Mouse (Mus musculus): ENCODE results near the gene Mgmt.
A peak's percentile ranks its signal among the peaks of the same experiment; 100 is the strongest.

Mgmt gene

GRCm38 (mm10) chr7:136894106-136894986 lies at the start of gene Mgmt:
Gene Mgmt, plus strand, starts transcription at chr7:136894614.
- peak; percentile 76 to 82 for DNase-seq (ENCODE audit: low spot score in 2 of 2)

- no peak for DNase-seq (ENCODE audit: low spot score in 2 of 2)
Measured at GRCm38 (mm10) chr7:136844835-136845234, 49.6 kb upstream of the Mgmt start.

GRCm38 (mm10) chr7:136845321-136845720 lies 49.1 kb upstream of the Mgmt start:
- no peak for DNase-seq (ENCODE audit: low spot score in 2 of 2)

GRCm38 (mm10) chr7:136846086-136846620 lies 48.3 kb upstream of the Mgmt start:
- DNase-seq (ENCODE audit: low spot score in 2 of 2): no peak

- DNase-seq (ENCODE audit: low spot score in 2 of 2): no peak
Measured at GRCm38 (mm10) chr7:136847601-136848000, 46.8 kb upstream of the Mgmt start.

- no peak for DNase-seq (ENCODE audit: low spot score in 2 of 2)
Measured at GRCm38 (mm10) chr7:136848761-136849160, 45.7 kb upstream of the Mgmt start.

- no peak for DNase-seq (ENCODE audit: low spot score in 2 of 2)
Measured at GRCm38 (mm10) chr7:136849811-136850210, 44.6 kb upstream of the Mgmt start.

GRCm38 (mm10) chr7:136850339-136850738 lies 44.1 kb upstream of the Mgmt start:
- DNase-seq (ENCODE audit: low spot score in 2 of 2): no peak

GRCm38 (mm10) chr7:136851946-136852345 lies 42.5 kb upstream of the Mgmt start:
- DNase-seq (ENCODE audit: low spot score in 2 of 2): no peak

GRCm38 (mm10) chr7:136852721-136853120 lies 41.7 kb upstream of the Mgmt start:
- no peak for DNase-seq (ENCODE audit: low spot score in 2 of 2)

GRCm38 (mm10) chr7:136864677-136865463 lies 29.5 kb upstream of the Mgmt start:
- no peak for DNase-seq (ENCODE audit: low spot score in 2 of 2)

- no peak for DNase-seq (ENCODE audit: low spot score in 2 of 2)
Measured at GRCm38 (mm10) chr7:136865876-136866275, 28.5 kb upstream of the Mgmt start.

GRCm38 (mm10) chr7:136866535-136866934 lies 27.9 kb upstream of the Mgmt start:
- DNase-seq (ENCODE audit: low spot score in 2 of 2): no peak

GRCm38 (mm10) chr7:136871535-136871934 lies 22.9 kb upstream of the Mgmt start:
- DNase-seq (ENCODE audit: low spot score in 2 of 2): no peak

GRCm38 (mm10) chr7:136872059-136872458 lies 22.4 kb upstream of the Mgmt start:
- DNase-seq (ENCODE audit: low spot score in 2 of 2): peak in 1 of 2 experiments; percentile 8

- no peak for DNase-seq (ENCODE audit: low spot score in 2 of 2)
Measured at GRCm38 (mm10) chr7:136874396-136874795, 20.0 kb upstream of the Mgmt start.

GRCm38 (mm10) chr7:136880386-136880785 lies 14.0 kb upstream of the Mgmt start:
- DNase-seq (ENCODE audit: low spot score in 2 of 2): no peak

GRCm38 (mm10) chr7:136888161-136888560 lies 6.3 kb upstream of the Mgmt start:
- no peak for DNase-seq (ENCODE audit: low spot score in 2 of 2)

GRCm38 (mm10) chr7:136895356-136895755 lies 942 bp downstream of the Mgmt start:
- DNase-seq (ENCODE audit: low spot score in 2 of 2): no peak

GRCm38 (mm10) chr7:136895851-136896250 lies 1.4 kb downstream of the Mgmt start:
- DNase-seq (ENCODE audit: low spot score in 2 of 2): no peak

- DNase-seq (ENCODE audit: low spot score in 2 of 2): no peak
Measured at GRCm38 (mm10) chr7:136897481-136897880, 3.1 kb downstream of the Mgmt start.

GRCm38 (mm10) chr7:136898005-136898404 lies 3.6 kb downstream of the Mgmt start:
- DNase-seq (ENCODE audit: low spot score in 2 of 2): no peak

All from spleen, postnatal 14 days (tissue).